Mouse (Mus musculus): ENCODE results near the gene Txnrd1. TPM values are rescaled to one million over a fixed set of nuclear protein-coding genes. Genes with fewer than 3 reads are reported as not detected.

Txnrd1 gene
- polyA plus RNA-seq (2014; fragmentation: Nextera tagmentation; extraction: Ambion mirVana): 118 and 150 TPM in 2 replicates

GRCm38 (mm10) chr10:82833926-82834325 lies at the start of gene Txnrd1:
TSS of gene Txnrd1 (plus strand) at chr10:82833951.
- Histone ChIP-seq H3K36me3 (ENCODE audit: control insufficient read depth, insufficient read depth, low read length) (no peaks in the 10 kb centered on the region), H3K4me2 (ENCODE audit: low read length) (no peak within 1 kb of the TSS), H3K9me3 (ENCODE audit: control insufficient read depth, low read length) (no peaks in the 10 kb centered on the region), H3K9ac (replicated peaks; ENCODE audit: low read length) (no peak within 1 kb of the TSS), H3K4me1 (ENCODE audit: control insufficient read depth, insufficient read depth, low read length) (no peaks in the 10 kb centered on the region), H3K27ac (replicated peaks; ENCODE audit: low read depth, low read length) (no peak within 1 kb of the TSS), H3K27me3 (ENCODE audit: control insufficient read depth, insufficient read depth, low read length) (no peaks in the 10 kb centered on the region), H3K4me3 (replicated peaks; ENCODE audit: low read depth, low read length) (no peak within 1 kb of the TSS)
- ATAC-seq (ENCODE audit: low FRiP score, low TSS enrichment) (no peak), DNase-seq (no peak)
- WGBS: 59% methylated on average over 9 of the region's 9 CpGs

DNA sequence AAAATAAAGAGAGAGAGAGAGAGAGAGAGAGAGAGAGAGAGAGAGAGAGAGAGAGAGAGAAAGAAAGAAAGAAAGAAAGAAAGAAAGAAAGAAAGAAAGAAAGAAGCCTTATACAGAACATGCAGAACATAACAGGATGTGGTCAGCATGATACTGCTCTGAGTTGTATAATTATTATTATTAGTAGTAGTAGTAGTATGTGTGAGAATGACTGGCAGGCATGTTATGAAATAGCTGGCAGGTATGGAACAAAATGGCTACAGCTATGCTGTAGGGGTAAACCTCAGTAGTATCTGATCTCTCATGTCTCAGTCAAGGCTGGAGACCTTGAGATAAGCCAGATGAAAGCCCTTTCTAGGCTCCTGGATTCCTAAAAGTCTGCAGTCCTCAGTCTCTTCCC lies 44.6 kb upstream of the Txnrd1 start:
- H3K27me3 ChIP-seq (ENCODE audit: control insufficient read depth, insufficient read depth, low read length): no peaks in the 10 kb centered on the region
- no peak overlapping the region for H3K9ac ChIP-seq (replicated peaks; ENCODE audit: low read length)
- no peaks in the 10 kb centered on the region for H3K9me3 ChIP-seq (ENCODE audit: control insufficient read depth, low read length)
- ATAC-seq (ENCODE audit: low FRiP score, low TSS enrichment) (no peak), DNase-seq (no peak)
- no peak overlapping the region for H3K4me2 ChIP-seq (ENCODE audit: low read length)
- H3K4me1 ChIP-seq (ENCODE audit: control insufficient read depth, insufficient read depth, low read length): no peaks in the 10 kb centered on the region
- no peaks in the 10 kb centered on the region for H3K36me3 ChIP-seq (ENCODE audit: control insufficient read depth, insufficient read depth, low read length)
- no peak overlapping the region for H3K27ac ChIP-seq (replicated peaks; ENCODE audit: low read depth, low read length)
- H3K4me3 ChIP-seq (replicated peaks; ENCODE audit: low read depth, low read length): no peak overlapping the region

GRCm38 (mm10) chr10:82790504-82790903 lies 43.2 kb upstream of the Txnrd1 start:
- no peak for ATAC-seq (ENCODE audit: low FRiP score, low TSS enrichment)
- Histone ChIP-seq H3K4me2 (ENCODE audit: low read length) (no peak overlapping the region), H3K27ac (replicated peaks; ENCODE audit: low read depth, low read length) (no peak overlapping the region), H3K27me3 (ENCODE audit: control insufficient read depth, insufficient read depth, low read length) (no peaks in the 10 kb centered on the region), H3K36me3 (ENCODE audit: control insufficient read depth, insufficient read depth, low read length) (no peaks in the 10 kb centered on the region), H3K9me3 (ENCODE audit: control insufficient read depth, low read length) (no peaks in the 10 kb centered on the region), H3K4me1 (ENCODE audit: control insufficient read depth, insufficient read depth, low read length) (peaks cover 5% of the 10 kb centered on the region; the same call in 1 of the 2 replicates), H3K4me3 (replicated peaks; ENCODE audit: low read depth, low read length) (no peak overlapping the region), H3K9ac (replicated peaks; ENCODE audit: low read length) (no peak overlapping the region)
- DNase-seq: no peak
- WGBS: 91% methylated on average over 5 of the region's 5 CpGs

- ATAC-seq (ENCODE audit: low FRiP score, low TSS enrichment) (no peak), DNase-seq (no peak)
- 94% methylated on average over 3 of the region's 3 CpGs for WGBS
- Histone ChIP-seq H3K4me2 (ENCODE audit: low read length) (no peak overlapping the region), H3K27ac (replicated peaks; ENCODE audit: low read depth, low read length) (no peak overlapping the region), H3K9me3 (ENCODE audit: control insufficient read depth, low read length) (no peaks in the 10 kb centered on the region), H3K9ac (replicated peaks; ENCODE audit: low read length) (no peak overlapping the region), H3K4me1 (ENCODE audit: control insufficient read depth, insufficient read depth, low read length) (peaks cover 7% of the 10 kb centered on the region; the same call in 1 of the 2 replicates), H3K4me3 (replicated peaks; ENCODE audit: low read depth, low read length) (no peak overlapping the region), H3K27me3 (ENCODE audit: control insufficient read depth, insufficient read depth, low read length) (no peaks in the 10 kb centered on the region), H3K36me3 (ENCODE audit: control insufficient read depth, insufficient read depth, low read length) (no peaks in the 10 kb centered on the region)
Measured at GRCm38 (mm10) chr10:82791713-82792112, 42.0 kb upstream of the Txnrd1 start.

DNA sequence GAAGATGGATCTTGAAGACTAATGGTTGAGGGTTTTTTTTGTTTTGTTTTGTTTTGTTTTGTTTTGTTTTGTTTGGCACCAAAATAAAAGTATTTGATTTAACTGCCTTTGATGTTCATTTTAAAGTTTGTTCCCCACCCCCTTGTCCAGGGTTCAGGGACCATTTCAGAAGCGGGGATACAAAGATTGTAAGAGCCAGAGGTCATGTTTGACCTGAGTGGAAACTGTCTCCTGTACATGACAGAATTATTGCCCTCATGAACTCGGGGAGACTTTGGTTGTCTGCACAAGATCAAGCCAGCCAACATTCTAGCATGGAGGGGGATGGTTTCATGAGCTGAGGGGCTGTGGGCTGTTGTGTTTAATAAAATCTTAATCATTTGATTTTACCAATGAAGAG lies 41.4 kb upstream of the Txnrd1 start:
- no peak overlapping the region for H3K9ac ChIP-seq (replicated peaks; ENCODE audit: low read length)
- H3K4me1 ChIP-seq (ENCODE audit: control insufficient read depth, insufficient read depth, low read length): peaks cover 7% of the 10 kb centered on the region; the same call in 1 of the 2 replicates
- ATAC-seq (ENCODE audit: low FRiP score, low TSS enrichment) (no peak), DNase-seq (no peak)
- no peaks in the 10 kb centered on the region for H3K9me3 ChIP-seq (ENCODE audit: control insufficient read depth, low read length)
- H3K4me2 ChIP-seq (ENCODE audit: low read length): no peak overlapping the region
- no peak overlapping the region for H3K27ac ChIP-seq (replicated peaks; ENCODE audit: low read depth, low read length)
- 79% methylated on average over 2 of the region's 2 CpGs for WGBS
- no peak overlapping the region for H3K4me3 ChIP-seq (replicated peaks; ENCODE audit: low read depth, low read length)
- no peaks in the 10 kb centered on the region for H3K36me3 ChIP-seq (ENCODE audit: control insufficient read depth, insufficient read depth, low read length)
- H3K27me3 ChIP-seq (ENCODE audit: control insufficient read depth, insufficient read depth, low read length): no peaks in the 10 kb centered on the region

GRCm38 (mm10) chr10:82795071-82795731 lies 38.5 kb upstream of the Txnrd1 start:
- Histone ChIP-seq H3K4me3 (replicated peaks; ENCODE audit: low read depth, low read length) (no peak overlapping the region), H3K9ac (replicated peaks; ENCODE audit: low read length) (no peak overlapping the region)

DNA sequence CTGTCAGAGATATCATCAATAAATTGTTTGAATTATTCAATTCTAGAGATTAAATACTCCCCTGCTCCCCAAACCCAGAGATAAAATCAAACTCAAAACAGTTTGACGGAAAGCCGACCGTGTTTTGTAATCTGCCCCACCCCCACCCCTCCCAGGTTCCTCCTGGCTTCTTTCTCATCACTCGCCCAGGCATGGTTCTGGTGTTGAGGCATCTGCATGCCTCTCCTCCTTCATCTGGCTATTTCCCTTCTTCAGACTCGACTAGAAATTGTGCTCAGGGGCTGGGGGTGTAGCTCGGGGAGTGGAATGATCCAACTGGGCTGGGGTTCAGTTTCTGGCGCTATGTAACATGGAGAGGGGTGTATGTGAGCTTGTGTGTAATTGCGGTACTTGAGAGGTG lies 38.0 kb upstream of the Txnrd1 start:
- WGBS: 51% methylated on average over 8 of the region's 8 CpGs
- Histone ChIP-seq H3K27me3 (ENCODE audit: control insufficient read depth, insufficient read depth, low read length) (no peaks in the 10 kb centered on the region), H3K9ac (replicated peaks; ENCODE audit: low read length) (no peak overlapping the region), H3K9me3 (ENCODE audit: control insufficient read depth, low read length) (no peaks in the 10 kb centered on the region), H3K4me3 (replicated peaks; ENCODE audit: low read depth, low read length) (no peak overlapping the region), H3K4me1 (ENCODE audit: control insufficient read depth, insufficient read depth, low read length) (peaks cover 7% of the 10 kb centered on the region; the same call in 1 of the 2 replicates), H3K4me2 (ENCODE audit: low read length) (peak overlapping the region; percentile 28; the same call in 1 of the 2 replicates), H3K27ac (replicated peaks; ENCODE audit: low read depth, low read length) (no peak overlapping the region), H3K36me3 (ENCODE audit: control insufficient read depth, insufficient read depth, low read length) (no peaks in the 10 kb centered on the region)
- ATAC-seq (ENCODE audit: low FRiP score, low TSS enrichment) (no peak), DNase-seq (no peak)

More at GRCm38 (mm10) chr10:82795071-82795731, 38.5 kb upstream of the Txnrd1 start:
- ATAC-seq (ENCODE audit: low FRiP score, low TSS enrichment) (peak; percentile 46; the same call in 1 of the 2 replicates), DNase-seq (peak; percentile 59)
- H3K27ac ChIP-seq (replicated peaks; ENCODE audit: low read depth, low read length): 0 out of 2 replicates have a peak overlapping the region, but pooled peaks have one; percentile 5
- H3K4me2 ChIP-seq (ENCODE audit: low read length): peak overlapping the region; percentile 28; the same call in 1 of the 2 replicates
- peaks cover 7% of the 10 kb centered on the region; the same call in 1 of the 2 replicates for H3K4me1 ChIP-seq (ENCODE audit: control insufficient read depth, insufficient read depth, low read length)
- no peaks in the 10 kb centered on the region for H3K9me3 ChIP-seq (ENCODE audit: control insufficient read depth, low read length)
- H3K27me3 ChIP-seq (ENCODE audit: control insufficient read depth, insufficient read depth, low read length): no peaks in the 10 kb centered on the region
- H3K36me3 ChIP-seq (ENCODE audit: control insufficient read depth, insufficient read depth, low read length): no peaks in the 10 kb centered on the region
- WGBS: 46% methylated on average over 15 of the region's 15 CpGs

GRCm38 (mm10) chr10:82796471-82797118 lies 37.2 kb upstream of the Txnrd1 start:
- no peak overlapping the region for H3K9ac ChIP-seq (replicated peaks; ENCODE audit: low read length)
- H3K4me2 ChIP-seq (ENCODE audit: low read length): no peak overlapping the region
- H3K27me3 ChIP-seq (ENCODE audit: control insufficient read depth, insufficient read depth, low read length): no peaks in the 10 kb centered on the region
- H3K27ac ChIP-seq (replicated peaks; ENCODE audit: low read depth, low read length): no peak overlapping the region
- H3K9me3 ChIP-seq (ENCODE audit: control insufficient read depth, low read length): no peaks in the 10 kb centered on the region
- peaks cover 7% of the 10 kb centered on the region; the same call in 1 of the 2 replicates for H3K4me1 ChIP-seq (ENCODE audit: control insufficient read depth, insufficient read depth, low read length)
- no peaks in the 10 kb centered on the region for H3K36me3 ChIP-seq (ENCODE audit: control insufficient read depth, insufficient read depth, low read length)
- H3K4me3 ChIP-seq (replicated peaks; ENCODE audit: low read depth, low read length): no peak overlapping the region
- 47% methylated on average over 12 of the region's 12 CpGs for WGBS
- no peak for ATAC-seq (ENCODE audit: low FRiP score, low TSS enrichment)
- DNase-seq: no peak

GRCm38 (mm10) chr10:82797119-82797491 lies 36.6 kb upstream of the Txnrd1 start:
- 93% methylated on average over 4 of the region's 4 CpGs for WGBS
- ATAC-seq (ENCODE audit: low FRiP score, low TSS enrichment) (no peak), DNase-seq (no peak)
- no peaks in the 10 kb centered on the region for H3K9me3 ChIP-seq (ENCODE audit: control insufficient read depth, low read length)
- H3K9ac ChIP-seq (replicated peaks; ENCODE audit: low read length): no peak overlapping the region
- no peak overlapping the region for H3K4me3 ChIP-seq (replicated peaks; ENCODE audit: low read depth, low read length)
- no peak overlapping the region for H3K4me2 ChIP-seq (ENCODE audit: low read length)
- H3K36me3 ChIP-seq (ENCODE audit: control insufficient read depth, insufficient read depth, low read length): no peaks in the 10 kb centered on the region
- no peaks in the 10 kb centered on the region for H3K27me3 ChIP-seq (ENCODE audit: control insufficient read depth, insufficient read depth, low read length)
- no peak overlapping the region for H3K27ac ChIP-seq (replicated peaks; ENCODE audit: low read depth, low read length)
- peaks cover 7% of the 10 kb centered on the region; the same call in 1 of the 2 replicates for H3K4me1 ChIP-seq (ENCODE audit: control insufficient read depth, insufficient read depth, low read length)
